Mouse (Mus musculus) embryonic facial prominence, embryonic 12.5 days (tissue): ENCODE data around the gene Slmap. TPM values are rescaled to one million over a fixed set of nuclear protein-coding genes. Genes with fewer than 3 reads are reported as not detected.
"Not testable (repeated sequence)": the region's sequence is repeated elsewhere in the genome, so short reads cannot be mapped to it uniquely, and the experiment has no call there.

Source experiments
- ATAC-seq: fragments of 200-750 bp; cut with Nextera tagmentation; 2 replicates; pipeline ENCODE4 v1.8.0; 2017; ENCODE audit not compliant: insufficient number of reproducible peaks, insufficient read depth, low FRiP score, low TSS enrichment
- H3K27ac ChIP-seq: fragments of 300-500 bp; sonication (generic); 2 replicates; pipeline ENCODE4 v1.5.1; 2016; ENCODE audit warnings: mild to moderate bottlenecking
- H3K27me3 ChIP-seq: fragments of 300-500 bp; sonication (generic); 2 replicates; pipeline ENCODE4 v1.6.1; 2016; ENCODE audit warnings: mild to moderate bottlenecking, moderate library complexity
- H3K36me3 ChIP-seq: fragments of 300-500 bp; sonication (generic); 2 replicates; pipeline ENCODE4 v1.6.1; 2016; ENCODE audit warnings: mild to moderate bottlenecking
- H3K4me1 ChIP-seq: fragments of 300-500 bp; sonication (generic); 2 replicates; pipeline ENCODE4 v1.6.1; 2016
- H3K4me2 ChIP-seq: fragments of 300-500 bp; sonication (generic); replicated peaks from 2 replicates; pipeline ENCODE4 v1.6.1; 2016; ENCODE audit warnings: mild to moderate bottlenecking, moderate library complexity
- H3K4me3 ChIP-seq: fragments of 300-500 bp; sonication (generic); 2 replicates; pipeline ENCODE4 v1.5.1; 2016; ENCODE audit warnings: mild to moderate bottlenecking
- H3K9ac ChIP-seq: fragments of 300-500 bp; sonication (generic); 2 replicates; pipeline ENCODE4 v1.6.1; 2016; ENCODE audit warnings: mild to moderate bottlenecking, moderate library complexity
- H3K9me3 ChIP-seq: fragments of 300-500 bp; sonication (generic); 2 replicates; pipeline ENCODE4 v1.6.1; 2016; ENCODE audit warnings: mild to moderate bottlenecking, moderate library complexity
- WGBS: fragments of 180-500 bp; shearing (Covaris S2); methylation state at CpG from one replicate; pipeline ENCODE4 v1.1.7; 2016; 5-methylcytosine and 5-hydroxymethylcytosine counted together
- polyA plus RNA-seq: library from polyadenylated mRNA; unstranded; fragments of >200 nt; fragmentation: Nextera tagmentation; extraction: Ambion mirVana; gene quantifications from 2 replicates; pipeline ENCODE4 v1.2.1, GENCODE M21; 2016

The Slmap gene
- polyA plus RNA-seq, 1 experiment from 2014 or later: 26.9 TPM

DNA sequence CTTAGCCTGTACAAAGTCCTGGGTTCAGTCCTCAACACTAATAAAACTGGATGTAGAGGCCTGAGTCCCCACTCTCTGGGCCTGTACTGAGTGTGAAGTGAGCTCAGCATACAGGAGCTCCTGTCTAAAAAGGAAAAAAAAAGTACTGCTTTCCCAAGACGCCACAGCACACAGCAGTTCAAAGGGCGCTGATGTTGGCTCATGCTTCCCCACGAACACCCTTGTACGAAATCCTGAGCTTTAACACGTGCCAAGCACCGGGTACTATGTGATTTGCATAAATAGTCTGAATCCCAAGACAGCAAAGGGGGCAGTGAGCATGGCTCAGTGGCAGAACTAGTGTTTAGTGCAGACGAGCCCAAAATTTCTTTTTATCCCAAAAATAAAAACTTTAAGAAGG lies 4.4 kb downstream of the Slmap start:
- H3K27me3 ChIP-seq: no peaks in the 10 kb centered on the region
- H3K4me3 ChIP-seq: no peak overlapping the region
- WGBS: 82% methylated on average over 7 of the region's 7 CpGs
- H3K4me1 ChIP-seq: peaks cover 33% of the 10 kb centered on the region
- 0 out of 2 replicates have a peak, but pooled peaks cover 2% of the 10 kb centered on the region for H3K36me3 ChIP-seq
- H3K27ac ChIP-seq: no peak overlapping the region
- ATAC-seq: no peak
- no peaks in the 10 kb centered on the region for H3K9me3 ChIP-seq
- no peak overlapping the region for H3K4me2 ChIP-seq
- H3K9ac ChIP-seq: no peak overlapping the region

DNA sequence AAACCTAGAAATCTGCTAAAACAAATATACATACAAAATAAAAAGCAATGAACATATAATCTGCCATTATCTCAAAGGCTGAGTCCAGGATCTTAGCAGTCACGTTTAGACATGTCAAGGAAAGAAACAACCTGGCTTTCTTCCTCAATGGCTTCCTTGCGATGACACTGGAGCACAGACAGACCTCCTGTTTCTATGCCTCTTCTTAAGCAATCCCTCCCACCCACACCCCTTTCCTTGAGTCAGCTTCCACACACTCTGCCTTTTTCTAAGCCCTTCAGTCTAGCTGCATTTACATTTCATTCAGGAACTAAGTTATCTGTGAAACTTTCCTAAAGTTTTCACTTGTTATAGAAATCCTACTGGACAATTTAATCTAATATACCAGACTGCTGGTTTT lies 6.4 kb downstream of the Slmap start:
- Histone ChIP-seq H3K4me3 (no peak overlapping the region), H3K9me3 (no peaks in the 10 kb centered on the region), H3K4me1 (peaks cover 32% of the 10 kb centered on the region), H3K27me3 (no peaks in the 10 kb centered on the region), H3K9ac (no peak overlapping the region), H3K27ac (no peak overlapping the region), H3K36me3 (0 out of 2 replicates have a peak, but pooled peaks cover 2% of the 10 kb centered on the region), H3K4me2 (no peak overlapping the region)
- WGBS: 71% methylated on average over 2 of the region's 2 CpGs
- ATAC-seq: no peak

GRCm38 (mm10) chr14:26525955-26526354 lies 8.8 kb downstream of the Slmap start:
- no peak overlapping the region for H3K27ac ChIP-seq
- peaks cover 15% of the 10 kb centered on the region; the same call in 1 of the 2 replicates for H3K4me1 ChIP-seq
- 41% methylated on average over 3 of the region's 3 CpGs for WGBS
- H3K4me2 ChIP-seq: no peak overlapping the region
- H3K27me3 ChIP-seq: no peaks in the 10 kb centered on the region
- H3K9me3 ChIP-seq: no peaks in the 10 kb centered on the region
- H3K4me3 ChIP-seq: no peak overlapping the region
- H3K36me3 ChIP-seq: 0 out of 2 replicates have a peak, but pooled peaks cover 2% of the 10 kb centered on the region
- ATAC-seq: no peak
- no peak overlapping the region for H3K9ac ChIP-seq

DNA sequence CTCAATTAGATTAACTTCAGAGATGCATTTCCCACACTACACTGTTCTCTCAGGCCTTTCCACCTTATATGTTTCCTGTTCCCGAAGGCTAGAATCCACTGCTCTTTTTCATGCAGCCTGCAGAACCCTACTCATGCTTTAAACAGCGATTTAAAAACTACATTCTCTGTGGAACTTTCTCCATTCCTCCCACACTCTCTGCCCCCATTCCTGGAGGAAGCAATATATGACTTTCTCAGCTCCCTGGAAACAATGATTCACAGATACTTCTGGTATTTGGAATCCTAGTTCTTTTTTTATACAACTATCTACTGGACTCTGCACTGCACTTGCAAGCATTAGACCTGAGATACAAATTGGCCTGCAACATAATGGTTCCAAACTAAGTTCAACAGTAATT lies 11.6 kb downstream of the Slmap start:
- no peak overlapping the region for H3K4me3 ChIP-seq
- no peak overlapping the region for H3K4me2 ChIP-seq
- H3K27me3 ChIP-seq: no peaks in the 10 kb centered on the region
- no peaks in the 10 kb centered on the region for H3K36me3 ChIP-seq
- no peak overlapping the region for H3K27ac ChIP-seq
- WGBS: 71% methylated on average over 2 of the region's 2 CpGs
- H3K9me3 ChIP-seq: no peaks in the 10 kb centered on the region
- ATAC-seq: no peak
- no peak overlapping the region for H3K9ac ChIP-seq
- no peaks in the 10 kb centered on the region for H3K4me1 ChIP-seq

DNA sequence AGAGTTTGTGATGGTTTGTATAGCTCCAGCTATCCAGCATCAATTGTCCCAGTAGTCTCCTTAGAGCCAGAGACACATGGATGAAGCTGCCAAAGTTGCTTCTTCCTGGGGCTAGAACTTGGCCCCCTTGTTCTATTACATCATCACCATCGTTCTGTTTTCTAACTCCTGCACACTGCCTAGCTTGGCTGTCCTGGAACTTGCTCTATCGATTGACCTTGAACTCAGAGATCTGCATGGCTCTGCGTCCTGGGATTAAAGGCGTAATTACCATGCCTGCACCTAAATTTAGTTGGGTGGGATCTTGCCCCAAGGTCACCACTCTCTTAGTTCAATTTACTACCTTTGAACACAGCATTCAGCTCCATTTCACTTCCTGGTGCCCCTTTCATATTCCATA lies 14.9 kb downstream of the Slmap start:
- no peaks in the 10 kb centered on the region for H3K36me3 ChIP-seq
- no peak overlapping the region for H3K27ac ChIP-seq
- H3K4me3 ChIP-seq: no peak overlapping the region
- H3K4me1 ChIP-seq: no peaks in the 10 kb centered on the region
- WGBS: 86% methylated on average over 4 of the region's 4 CpGs
- no peak overlapping the region for H3K9ac ChIP-seq
- ATAC-seq: no peak
- H3K9me3 ChIP-seq: no peaks in the 10 kb centered on the region
- no peaks in the 10 kb centered on the region for H3K27me3 ChIP-seq
- H3K4me2 ChIP-seq: no peak overlapping the region

GRCm38 (mm10) chr14:26517843-26518242 lies 16.9 kb downstream of the Slmap start:
- Histone ChIP-seq H3K27ac (no peak overlapping the region), H3K36me3 (no peaks in the 10 kb centered on the region), H3K9me3 (no peaks in the 10 kb centered on the region), H3K4me3 (no peak overlapping the region), H3K9ac (no peak overlapping the region), H3K4me2 (no peak overlapping the region), H3K27me3 (no peaks in the 10 kb centered on the region), H3K4me1 (no peaks in the 10 kb centered on the region)
- 82% methylated on average over 4 of the region's 4 CpGs for WGBS
- no peak for ATAC-seq

- WGBS: 75% methylated on average over 2 of the region's 2 CpGs
Observed at GRCm38 (mm10) chr14:26516232-26516631, 18.5 kb downstream of the Slmap start.

DNA sequence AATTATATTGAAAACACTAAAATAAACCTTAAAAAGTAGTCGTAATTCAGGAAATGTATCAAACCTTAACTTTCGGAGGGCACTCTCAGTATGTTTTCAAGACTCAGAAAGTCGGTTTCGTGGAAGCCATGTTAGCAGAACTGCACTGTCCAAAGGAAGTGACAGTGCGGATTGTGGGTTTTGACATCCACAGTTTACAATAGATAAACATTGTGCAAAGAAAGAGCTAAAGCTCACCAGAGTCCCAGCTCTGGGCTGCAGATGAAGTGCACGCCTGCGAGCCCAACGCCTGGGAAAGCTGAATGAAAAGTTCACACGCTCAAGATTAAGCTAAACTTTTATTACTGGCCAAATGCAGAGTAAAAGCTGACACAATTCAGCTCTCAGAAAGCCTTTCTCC lies 18.9 kb downstream of the Slmap start:
- Histone ChIP-seq H3K4me2 (no peak overlapping the region), H3K4me3 (no peak overlapping the region), H3K9me3 (no peaks in the 10 kb centered on the region), H3K27me3 (no peaks in the 10 kb centered on the region), H3K27ac (no peak overlapping the region), H3K4me1 (no peaks in the 10 kb centered on the region), H3K9ac (no peak overlapping the region), H3K36me3 (no peaks in the 10 kb centered on the region)
- ATAC-seq: no peak
- 80% methylated on average over 9 of the region's 9 CpGs for WGBS

More at GRCm38 (mm10) chr14:26516232-26516631, 18.5 kb downstream of the Slmap start:
- H3K9ac ChIP-seq, H3K4me3 ChIP-seq, H3K4me2 ChIP-seq, H3K27ac ChIP-seq, H3K9me3 ChIP-seq, H3K4me1 ChIP-seq, H3K27me3 ChIP-seq, ATAC-seq, H3K36me3 ChIP-seq: not testable (repeated sequence)

- Histone ChIP-seq H3K27me3 (no peaks in the 10 kb centered on the region), H3K36me3 (no peaks in the 10 kb centered on the region), H3K27ac (no peak overlapping the region), H3K9ac (no peak overlapping the region), H3K9me3 (no peaks in the 10 kb centered on the region), H3K4me2 (no peak overlapping the region), H3K4me1 (no peaks in the 10 kb centered on the region), H3K4me3 (no peak overlapping the region)
- WGBS: 92% methylated on average over 2 of the region's 2 CpGs
- no peak for ATAC-seq
Observed at GRCm38 (mm10) chr14:26510545-26510944, 24.2 kb downstream of the Slmap start.

DNA sequence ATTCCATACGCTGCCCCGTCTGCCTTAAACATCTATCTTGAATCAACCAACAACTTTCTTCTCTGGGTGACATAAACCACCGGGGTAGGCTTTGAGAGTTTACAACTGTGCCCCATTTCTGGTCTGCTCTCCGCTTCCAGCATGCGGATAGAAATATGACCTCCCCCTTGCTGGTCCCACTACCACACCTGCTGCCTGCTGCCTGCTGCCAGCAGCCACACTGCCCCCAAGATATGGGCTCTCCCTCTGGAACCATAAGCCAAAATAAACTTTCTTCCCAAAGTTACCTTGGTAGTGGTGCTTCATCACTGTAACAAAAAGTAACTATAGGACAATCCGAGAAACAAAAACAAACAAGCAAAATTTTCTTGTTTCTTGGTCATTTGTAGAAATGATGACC lies 26.6 kb downstream of the Slmap start:
- no peaks in the 10 kb centered on the region for H3K27me3 ChIP-seq
- 89% methylated on average over 6 of the region's 6 CpGs for WGBS
- H3K4me1 ChIP-seq: no peaks in the 10 kb centered on the region
- no peak overlapping the region for H3K4me2 ChIP-seq
- H3K36me3 ChIP-seq: no peaks in the 10 kb centered on the region
- H3K9me3 ChIP-seq: no peaks in the 10 kb centered on the region
- ATAC-seq: no peak
- no peak overlapping the region for H3K27ac ChIP-seq
- no peak overlapping the region for H3K9ac ChIP-seq
- H3K4me3 ChIP-seq: no peak overlapping the region

DNA sequence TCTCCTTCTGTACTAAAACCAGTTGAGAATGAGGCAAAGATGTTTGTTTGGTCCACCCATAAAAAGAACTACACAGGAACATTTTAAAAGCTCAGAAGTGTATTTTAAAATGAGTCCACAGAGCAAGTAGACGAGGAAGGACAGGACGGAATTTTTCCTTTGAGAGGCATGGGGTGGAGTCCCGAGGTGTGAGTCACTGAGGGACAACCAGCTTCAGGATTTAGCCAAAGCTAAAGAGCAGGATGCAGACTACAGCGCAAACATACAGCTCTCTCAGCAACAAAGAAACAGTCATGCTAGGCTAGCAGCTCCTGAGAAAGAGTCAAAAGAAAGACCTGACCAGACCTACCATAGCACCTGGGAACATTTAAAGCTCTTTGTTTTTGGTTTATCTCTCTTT lies 27.4 kb downstream of the Slmap start:
- WGBS: 80% methylated on average over 4 of the region's 4 CpGs
- Histone ChIP-seq H3K27ac (no peak overlapping the region), H3K36me3 (no peaks in the 10 kb centered on the region), H3K4me2 (no peak overlapping the region), H3K4me3 (no peak overlapping the region), H3K9ac (no peak overlapping the region), H3K27me3 (no peaks in the 10 kb centered on the region), H3K9me3 (no peaks in the 10 kb centered on the region), H3K4me1 (no peaks in the 10 kb centered on the region)
- ATAC-seq: no peak

DNA sequence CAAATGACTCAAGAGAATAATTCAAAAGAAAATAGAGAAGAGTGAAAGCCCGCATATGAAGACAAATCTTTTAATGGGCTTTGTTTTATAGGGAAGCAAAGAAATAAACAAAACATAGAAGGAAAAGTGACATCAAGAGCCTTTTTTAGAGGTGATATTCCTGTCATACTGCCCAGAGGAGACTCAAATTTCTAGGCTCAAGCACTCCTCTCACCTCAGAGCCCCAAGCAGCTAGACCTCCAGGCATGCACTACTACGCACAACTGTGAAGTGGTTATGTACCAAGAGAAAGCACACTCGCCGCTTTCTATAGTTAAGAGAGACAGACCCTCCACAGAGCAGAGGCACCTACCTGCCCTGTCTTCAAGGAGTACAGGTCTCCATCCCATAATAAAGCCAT lies 30.2 kb downstream of the Slmap start:
- H3K9me3 ChIP-seq: no peaks in the 10 kb centered on the region
- no peak overlapping the region for H3K27ac ChIP-seq

More for the DNA sequence above, 30.2 kb downstream of the Slmap start:
- ATAC-seq: no peak
- Histone ChIP-seq H3K36me3 (no peaks in the 10 kb centered on the region), H3K4me3 (no peak overlapping the region), H3K27me3 (no peaks in the 10 kb centered on the region), H3K4me1 (no peaks in the 10 kb centered on the region), H3K4me2 (no peak overlapping the region), H3K9ac (no peak overlapping the region)
- WGBS: 92% methylated on average over 4 of the region's 4 CpGs
